Mouse (Mus musculus): ENCODE measurements around the gene Gm9602. TPM values are rescaled to one million over a fixed set of nuclear protein-coding genes. Genes with fewer than 3 reads are reported as not detected.

Gm9602 gene
- not detected for polyA plus RNA-seq (2014; fragmentation: Illumina TruSeq; extraction: RNeasy Lipid Tissue Mini Kit (QIAGEN cat#74804); ENCODE audit: low read depth, low replicate concordance)

GRCm38 (mm10) chr14:4776037-4776436 is at the start of gene Gm9602:
Gm9602 (plus strand) TSS chr14:4776337.

Other genes starting within 250 kb of the Gm9602 start
- gene Gm3047, start 220.9 kb upstream of the Gm9602 start, polyA plus RNA-seq (2014; fragmentation: Illumina TruSeq; extraction: RNeasy Lipid Tissue Mini Kit (QIAGEN cat#74804); ENCODE audit: low read depth, low replicate concordance): not detected
- gene Gm8159, start 144.0 kb upstream of the Gm9602 start, polyA plus RNA-seq (2014; fragmentation: Illumina TruSeq; extraction: RNeasy Lipid Tissue Mini Kit (QIAGEN cat#74804); ENCODE audit: low read depth, low replicate concordance): not detected
- gene Gm3239, start 112.1 kb upstream of the Gm9602 start, polyA plus RNA-seq (2014; fragmentation: Illumina TruSeq; extraction: RNeasy Lipid Tissue Mini Kit (QIAGEN cat#74804); ENCODE audit: low read depth, low replicate concordance): not detected
- not detected for gene Gm7876, start 67.1 kb upstream of the Gm9602 start, polyA plus RNA-seq (2014; fragmentation: Illumina TruSeq; extraction: RNeasy Lipid Tissue Mini Kit (QIAGEN cat#74804); ENCODE audit: low read depth, low replicate concordance)
- not detected for gene Gm3252, start 49.6 kb upstream of the Gm9602 start, polyA plus RNA-seq (2014; fragmentation: Illumina TruSeq; extraction: RNeasy Lipid Tissue Mini Kit (QIAGEN cat#74804); ENCODE audit: low read depth, low replicate concordance)
- not detected for gene Gm3269, start 61.8 kb downstream of the Gm9602 start, polyA plus RNA-seq (2014; fragmentation: Illumina TruSeq; extraction: RNeasy Lipid Tissue Mini Kit (QIAGEN cat#74804); ENCODE audit: low read depth, low replicate concordance)
- gene Gm3264, start 79.2 kb downstream of the Gm9602 start, polyA plus RNA-seq (2014; fragmentation: Illumina TruSeq; extraction: RNeasy Lipid Tissue Mini Kit (QIAGEN cat#74804); ENCODE audit: low read depth, low replicate concordance): not detected
- not detected for gene Gm3278, start 116.1 kb downstream of the Gm9602 start, polyA plus RNA-seq (2014; fragmentation: Illumina TruSeq; extraction: RNeasy Lipid Tissue Mini Kit (QIAGEN cat#74804); ENCODE audit: low read depth, low replicate concordance)
- gene Gm8297, start 207.6 kb downstream of the Gm9602 start, polyA plus RNA-seq (2014; fragmentation: Illumina TruSeq; extraction: RNeasy Lipid Tissue Mini Kit (QIAGEN cat#74804); ENCODE audit: low read depth, low replicate concordance): not detected
- not detected for gene Gm3298, start 239.6 kb downstream of the Gm9602 start, polyA plus RNA-seq (2014; fragmentation: Illumina TruSeq; extraction: RNeasy Lipid Tissue Mini Kit (QIAGEN cat#74804); ENCODE audit: low read depth, low replicate concordance)

Data from sigmoid colon, adult 10 weeks (tissue).